Comparison of ENCODE assay signal across 2 mouse cellular contexts in the genomic region with DNA sequence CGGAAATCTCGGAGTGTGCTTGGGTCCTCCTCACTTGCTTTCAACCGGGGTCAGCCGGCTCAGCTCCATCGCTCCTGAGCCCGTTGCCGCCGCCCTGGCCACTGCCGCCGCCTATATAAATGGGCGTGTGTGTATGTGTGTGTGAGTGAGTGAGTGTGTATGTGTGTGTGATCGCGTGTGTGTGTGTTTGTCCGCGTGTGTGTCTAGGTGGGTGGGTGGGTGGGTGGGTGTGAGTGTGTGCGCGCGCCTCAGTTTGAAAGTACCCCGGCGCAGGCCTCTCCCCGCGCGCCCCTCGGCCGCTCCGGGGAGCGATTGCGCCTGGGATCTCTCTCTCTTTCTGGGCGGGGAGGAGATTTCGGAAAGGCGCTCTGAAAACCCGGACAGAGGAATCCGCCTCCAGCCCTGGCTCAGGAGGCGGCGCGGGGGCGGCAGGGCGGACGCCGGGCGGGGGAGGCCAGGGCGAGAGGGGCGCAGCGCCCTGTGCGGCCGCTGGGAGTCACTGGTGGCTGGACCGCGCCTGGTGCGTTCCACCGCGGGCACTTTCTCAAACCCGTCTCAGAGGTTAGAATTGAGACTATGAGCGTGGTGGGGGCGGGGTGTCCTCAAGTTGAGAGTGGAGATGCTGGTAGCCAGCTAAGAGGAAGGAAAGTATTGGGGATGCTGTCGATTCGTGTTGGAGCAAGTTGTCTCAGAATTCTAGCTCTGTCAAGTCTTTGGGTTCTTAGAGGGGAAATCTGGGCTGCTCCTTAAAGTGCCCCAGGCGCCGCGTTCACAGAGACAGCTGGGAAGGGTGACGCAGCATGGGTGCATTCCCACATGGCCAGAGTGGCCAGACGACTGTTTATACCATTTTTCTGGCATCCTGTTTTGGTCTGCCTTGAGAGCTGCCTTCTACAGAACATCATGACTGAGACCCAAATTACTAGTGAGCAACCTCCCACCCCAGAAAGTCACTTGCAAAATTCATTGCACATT.
TF ChIP-seq lines count a peak whose summit lies in the region.

Nhs (minus strand) TSS at position 94 of the 975 bp plus-strand sequence.

TF ChIP-seq in C2C12, 6 proteins besides CTCF, POLR2A, EP300 and RAD21:
- no peak for TF ChIP-seq MAX (IDR thresholded peaks at IDR 0.05)
- no peak for TF ChIP-seq CEBPB (IDR thresholded peaks at IDR 0.05; ENCODE audit: low read depth)
- no peak for TF ChIP-seq USF1 (IDR thresholded peaks at IDR 0.05; ENCODE audit: low read depth)
- TF ChIP-seq MYOG (IDR thresholded peaks at IDR 0.05; ENCODE audit: control insufficient read depth, extremely low read depth, insufficient read length): no peak
- no peak for TF ChIP-seq FOSL1 (IDR thresholded peaks at IDR 0.05; ENCODE audit: insufficient read depth, low read length, poor library complexity, severe bottlenecking)
- TF ChIP-seq MYOD1 (IDR thresholded peaks at IDR 0.05; ENCODE audit: control insufficient read depth, insufficient read length, low read depth): no peak

TF ChIP-seq in myocyte, 11 proteins besides CTCF, POLR2A, EP300 and RAD21:
- TF ChIP-seq POLR2AphosphoS2 (IDR thresholded peaks at IDR 0.05; ENCODE audit: insufficient read length, low read depth) (no peak), TCF12 (IDR thresholded peaks at IDR 0.05; ENCODE audit: insufficient read depth, poor library complexity, severe bottlenecking) (no peak), MYOD1 (IDR thresholded peaks at IDR 0.05; ENCODE audit: control insufficient read depth in 1 of 3, insufficient read length in 2 of 3, low read depth in 2 of 3) (peak in 2 of 3 experiments; percentile 15 to 54), MYOG (IDR thresholded peaks at IDR 0.05; ENCODE audit: control insufficient read depth in 1 of 3, insufficient read depth in 1 of 3, insufficient read length in 2 of 3, low read depth in 2 of 3) (peak in 1 of 3 experiments; percentile 41)
